Mouse (Mus musculus) hematopoietic stem cell, adult 5-6 weeks (primary cell): ENCODE results near the gene Gm45837. TPM values are rescaled to one million over a fixed set of nuclear protein-coding genes. Genes with fewer than 3 reads are reported as not detected.

ENCODE experiments used
- ATAC-seq, 2 experiments: fragments of 125-278 bp in 1 of 2; replicated peaks in 1 of 2; 2 replicates each; pipeline ENCODE4 v1.8.0; 2016 to 2017; ENCODE audit warnings: inconsistent platforms in 2 of 2, mild to moderate bottlenecking in 2 of 2, moderate number of reproducible peaks in 2 of 2, low read depth in 1 of 2, moderate TSS enrichment in 1 of 2; ENCODE audit not compliant: low FRiP score in 2 of 2, poor library complexity in 2 of 2, severe bottlenecking in 2 of 2, insufficient read depth in 1 of 2, low TSS enrichment in 1 of 2
- total RNA-seq: library from RNA; stranded (forward); fragments of 172-1452, 232-1000 nt; gene quantifications from 2 replicates; pipeline ENCODE4 v1.2.3, GENCODE M21; 2017

Gene Gm45837
- total RNA-seq, 1 experiment from 2014 or later: 12.1 TPM

DNA sequence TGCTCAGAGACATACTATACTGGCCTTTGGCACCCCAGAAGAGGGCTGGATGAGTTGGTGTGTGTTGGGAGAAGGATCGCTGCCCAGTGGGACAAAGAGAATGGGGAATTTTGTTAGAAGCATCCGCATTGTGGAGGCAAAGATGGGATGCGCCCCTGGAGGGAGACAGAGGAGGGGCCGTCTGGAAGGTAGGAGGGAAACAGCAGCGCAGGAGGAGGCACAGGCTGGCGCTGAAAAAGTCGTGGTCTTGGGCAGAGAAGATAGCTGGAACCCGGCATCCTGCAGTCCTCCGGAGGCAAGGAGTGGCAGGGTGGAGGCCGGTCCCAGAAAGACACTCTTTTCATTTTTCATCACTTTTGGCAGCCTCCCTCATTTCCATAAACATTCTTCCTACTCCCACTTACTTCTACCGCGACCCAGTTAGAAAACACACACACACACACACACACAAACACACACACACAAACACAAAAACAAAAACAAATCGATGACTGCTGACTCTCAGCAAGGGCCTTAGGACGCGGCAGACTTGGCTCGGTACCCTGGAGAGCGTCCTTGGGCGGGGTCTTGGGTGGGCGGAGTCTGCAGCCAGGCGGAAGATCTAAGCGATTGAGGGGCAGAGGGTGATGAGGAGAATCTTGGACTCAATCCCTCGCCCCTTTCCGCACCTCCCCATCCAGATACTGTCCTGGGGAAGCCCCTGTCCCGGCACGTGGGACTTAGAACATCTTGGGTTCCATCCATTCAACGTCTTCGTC, 8.5 kb downstream of the Gm45837 start:
- ATAC-seq: 0 out of 4 replicates have a peak, but pooled peaks of 1 of the 2 experiments have one; percentile 42

DNA sequence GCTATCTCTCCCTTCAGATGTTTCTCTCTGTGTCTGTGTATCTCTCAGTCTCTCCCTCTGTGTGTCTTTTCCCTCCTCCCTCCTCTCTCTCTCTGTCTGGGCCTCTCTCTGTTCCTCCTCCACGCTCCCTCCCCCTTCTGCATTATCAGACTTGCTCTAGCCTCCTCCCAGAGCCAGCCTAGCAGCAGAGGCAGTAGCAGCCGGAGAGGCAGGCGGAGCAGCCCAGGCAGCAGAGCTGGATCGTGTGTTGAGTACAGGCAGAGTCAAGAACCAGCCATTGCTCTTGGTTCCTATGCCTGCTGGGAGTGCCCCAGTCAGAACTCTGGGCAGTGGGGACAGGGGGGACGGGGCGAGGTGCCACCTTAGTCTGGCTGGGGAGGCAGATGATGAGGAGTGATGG, 10.8 kb downstream of the Gm45837 start, which contains the start of gene Pde2a:
Gene Pde2a (plus strand): TSS at position 163 of the 400 bp plus-strand sequence.
- no peak for ATAC-seq

DNA sequence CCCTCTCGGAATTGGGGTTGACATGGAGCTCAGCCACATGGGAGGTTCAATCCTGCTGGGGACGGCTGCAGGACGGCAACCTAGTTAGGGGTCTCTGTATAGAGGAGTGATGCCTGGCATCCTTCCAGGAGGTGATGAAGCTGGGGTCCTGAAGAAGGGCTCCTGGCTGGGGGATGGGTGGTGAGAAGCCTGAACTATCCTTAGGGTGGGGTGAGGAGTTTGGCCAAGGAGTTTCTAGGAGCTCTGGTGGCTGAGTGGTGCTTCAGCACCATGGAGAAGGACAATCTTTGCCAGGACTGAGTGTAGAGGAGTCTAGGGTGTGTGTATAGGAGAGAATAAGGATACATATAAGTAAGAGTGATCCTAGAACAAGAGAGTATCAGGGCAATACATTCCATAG, 11.4 kb downstream of the Gm45837 start:
- ATAC-seq: peak in 1 of 2 experiments; percentile 25; a peak in 1 of 4 replicates

GRCm38 (mm10) chr7:101422646-101423045, 12.0 kb downstream of the Gm45837 start:
- no peak for ATAC-seq

- no peak for ATAC-seq
Measured at GRCm38 (mm10) chr7:101423970-101424369, 13.3 kb downstream of the Gm45837 start.

- ATAC-seq: no peak
Measured at GRCm38 (mm10) chr7:101426692-101427091, 16.0 kb downstream of the Gm45837 start.

- peak in 1 of 2 experiments; percentile 44; a peak in 3 of 4 replicates for ATAC-seq
Measured at GRCm38 (mm10) chr7:101427736-101428135, 17.1 kb downstream of the Gm45837 start.

GRCm38 (mm10) chr7:101435038-101435437, 24.4 kb downstream of the Gm45837 start:
- no peak for ATAC-seq

DNA sequence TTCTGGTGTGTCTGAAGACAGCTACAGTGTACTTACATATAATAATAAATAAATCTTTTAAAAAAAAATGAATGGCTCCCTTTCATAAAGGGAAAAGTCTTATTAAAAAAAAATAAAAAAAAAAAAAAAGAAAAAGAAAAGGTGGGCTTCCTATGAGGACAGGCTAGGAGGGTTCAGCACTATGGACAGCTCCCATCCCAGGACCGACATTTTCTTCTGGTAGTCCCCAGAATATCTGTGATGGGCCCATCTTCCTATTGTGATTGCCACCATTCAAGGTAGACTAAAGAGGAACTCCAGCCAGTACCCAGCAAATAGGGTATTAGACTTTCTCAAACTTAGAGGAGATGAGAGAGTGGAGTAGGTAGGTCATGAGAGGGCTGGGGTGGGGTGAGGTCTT, 27.2 kb downstream of the Gm45837 start:
- no peak for ATAC-seq

- ATAC-seq: no peak
Measured at GRCm38 (mm10) chr7:101443093-101443492, 32.4 kb downstream of the Gm45837 start.

GRCm38 (mm10) chr7:101444211-101444610, 33.5 kb downstream of the Gm45837 start:
- ATAC-seq: no peak

DNA sequence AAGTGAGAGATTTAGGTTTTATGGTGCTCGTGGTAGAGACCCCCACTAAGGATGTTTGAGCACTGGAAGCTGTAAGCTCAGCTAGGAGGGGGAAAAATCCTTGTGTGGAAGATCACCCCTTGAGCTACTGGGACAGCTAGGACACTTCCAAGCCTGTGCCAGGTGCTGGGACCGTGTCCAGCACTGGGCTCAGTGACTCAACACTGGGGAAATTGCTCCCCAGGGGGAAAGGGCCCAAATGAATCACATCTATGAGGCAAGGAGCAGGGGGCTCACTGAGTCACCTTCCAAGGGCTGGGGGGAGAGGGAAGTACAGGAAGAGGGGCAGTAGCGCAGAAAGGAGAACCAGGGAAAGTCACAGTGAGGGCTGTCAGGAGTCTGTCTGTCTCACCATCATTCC, 39.2 kb downstream of the Gm45837 start:
- ATAC-seq: no peak

DNA sequence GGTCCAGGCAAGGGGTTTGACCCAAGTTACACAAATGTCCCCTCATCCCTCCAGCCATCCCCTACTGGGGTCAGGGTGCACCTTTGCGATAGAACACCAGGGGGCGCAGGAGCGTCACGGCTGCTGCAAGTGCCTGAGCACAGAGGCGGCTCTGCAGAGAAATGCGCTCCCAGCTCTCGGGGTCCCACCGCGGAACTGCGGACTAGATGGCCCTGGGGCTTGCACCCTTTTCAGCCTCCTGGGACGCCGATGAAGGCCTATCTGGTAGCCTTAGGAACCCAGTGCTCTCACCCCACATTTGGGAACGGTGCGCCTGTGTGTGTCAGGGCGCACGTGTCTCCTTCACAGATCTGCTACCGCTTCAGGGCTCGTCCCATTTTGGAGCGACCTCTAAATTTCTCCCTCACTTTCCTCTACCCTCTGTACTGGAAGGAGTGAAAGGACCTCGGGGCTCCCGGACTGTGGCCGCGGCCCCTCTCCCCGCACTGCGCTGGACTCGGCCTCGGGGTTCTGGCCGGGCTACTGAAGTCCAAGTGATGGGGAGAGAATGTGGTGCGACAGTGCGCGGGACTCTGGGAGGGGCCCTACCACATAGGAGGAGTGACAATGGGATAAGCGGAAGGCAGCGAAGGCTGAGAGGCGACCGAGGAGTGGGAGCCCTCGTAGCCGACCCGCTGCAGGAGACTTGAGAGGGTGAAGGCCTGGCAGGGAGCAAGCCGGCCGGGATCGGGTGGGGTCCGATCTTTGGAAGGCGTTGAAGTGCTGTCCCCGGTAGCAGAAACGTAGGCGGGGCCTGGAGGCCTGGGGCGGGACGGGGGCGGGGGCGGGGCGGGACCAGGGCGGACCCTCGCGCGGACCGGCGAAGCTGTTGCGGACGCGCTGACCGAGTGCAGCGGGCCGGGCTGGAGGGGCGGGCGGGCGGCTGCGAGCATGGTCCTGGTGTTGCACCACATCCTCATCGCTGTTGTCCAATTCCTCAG, 40.0 kb downstream of the Gm45837 start:
- ATAC-seq: peak; percentile 78 to 83

DNA sequence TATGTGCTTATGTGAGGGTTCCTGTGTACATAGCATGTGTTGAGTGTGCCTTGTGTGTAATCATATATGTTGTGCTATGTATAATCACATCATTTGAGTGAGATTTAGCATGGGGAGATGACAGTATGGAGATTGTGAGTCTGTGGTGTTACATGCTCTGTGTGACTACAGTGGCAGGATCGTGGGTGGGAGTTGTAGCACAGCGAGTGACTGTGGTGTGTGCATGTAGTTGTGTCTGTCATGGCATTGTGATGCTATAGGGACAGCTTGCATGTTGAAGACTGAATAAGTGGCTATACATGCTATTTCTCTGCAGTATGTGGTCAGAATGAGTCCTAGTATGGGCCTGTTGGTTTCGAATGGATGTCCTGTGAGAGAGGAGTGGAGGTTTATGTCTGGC, 42.0 kb downstream of the Gm45837 start:
- ATAC-seq: no peak

DNA sequence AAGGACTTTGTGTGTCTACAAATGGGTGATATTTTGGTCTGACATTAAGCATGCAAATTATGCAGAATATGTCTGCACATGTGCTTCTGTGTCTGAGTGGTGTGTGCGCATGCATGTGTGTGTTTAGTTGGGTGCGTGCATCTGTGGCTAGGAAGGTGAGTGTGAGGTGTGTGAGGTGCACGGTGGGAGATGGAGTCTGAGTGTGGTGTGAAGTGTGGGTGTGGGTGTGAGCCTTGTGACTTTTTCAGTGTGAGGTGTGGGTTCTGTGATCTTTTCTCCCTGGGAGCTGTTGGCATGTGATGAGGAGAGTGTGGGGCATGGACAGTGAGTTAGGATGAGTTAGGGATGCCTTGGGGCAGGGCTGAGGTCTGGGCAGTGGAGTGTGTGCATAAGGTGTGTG, 42.6 kb downstream of the Gm45837 start:
- no peak for ATAC-seq

DNA sequence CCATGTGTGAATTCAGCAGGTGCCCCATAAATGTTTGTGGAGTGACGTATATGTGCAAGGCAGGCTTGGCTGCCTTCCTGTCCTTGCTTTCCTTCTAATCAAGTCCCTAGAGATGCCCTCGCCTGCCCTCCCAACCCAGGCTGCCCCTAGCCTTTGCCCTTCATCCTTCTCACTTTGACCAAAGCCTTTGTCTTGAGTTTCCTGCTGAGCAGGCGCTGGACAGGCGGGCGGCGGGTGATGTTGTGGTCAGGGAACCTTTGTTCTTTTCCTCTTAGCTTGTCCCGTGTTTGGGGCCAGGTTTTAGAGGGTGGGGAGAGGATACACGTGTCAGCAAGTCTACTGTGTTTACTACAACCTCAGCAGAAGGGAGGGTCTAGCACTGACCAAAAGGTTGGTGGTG, 43.0 kb downstream of the Gm45837 start:
- no peak for ATAC-seq

DNA sequence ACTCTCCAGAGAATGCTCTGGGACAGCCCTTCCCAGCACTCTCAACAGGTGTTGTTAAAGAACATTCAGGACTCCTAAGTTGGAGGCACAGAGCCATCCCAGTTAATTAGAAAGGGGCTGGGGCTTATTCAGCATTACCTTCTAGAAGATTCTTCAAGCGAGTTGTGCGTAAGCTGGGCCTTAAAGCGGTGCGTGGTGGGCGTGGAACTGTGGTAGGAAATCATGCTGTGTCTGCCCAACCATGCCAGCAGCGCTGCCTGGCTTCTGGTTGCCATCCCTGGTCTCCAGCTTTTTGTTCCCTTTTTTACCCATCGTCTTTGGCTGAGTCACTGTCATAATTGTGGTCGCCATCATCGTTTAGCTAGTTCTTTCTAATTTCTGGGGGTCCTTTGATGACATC, 43.8 kb downstream of the Gm45837 start:
- ATAC-seq: peak; percentile 34 to 46; a peak in 3 of 4 replicates

GRCm38 (mm10) chr7:101455141-101455540, 44.5 kb downstream of the Gm45837 start:
- ATAC-seq: no peak
